Mouse (Mus musculus): ENCODE measurements around the gene Sik1.

Gene Sik1

DNA sequence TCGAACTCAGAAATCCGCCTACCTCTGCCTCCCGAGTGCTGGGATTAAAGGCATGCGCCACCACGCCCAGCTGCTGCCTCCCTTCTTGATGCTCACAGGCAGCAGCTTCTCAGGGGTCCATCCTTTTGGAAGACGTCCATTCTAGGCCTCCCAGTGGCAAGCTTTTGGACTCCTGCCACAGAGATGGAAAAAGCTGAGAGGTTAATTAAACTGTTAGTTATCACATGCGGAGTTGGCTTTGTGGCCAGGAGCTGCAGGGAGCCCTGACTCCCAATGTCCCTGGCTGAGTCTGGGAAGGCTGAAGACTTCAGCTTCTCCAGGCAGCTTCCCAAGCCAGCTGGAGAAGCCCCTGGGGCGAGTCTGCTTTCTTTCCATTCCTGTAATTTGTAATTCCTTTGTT lies 49.6 kb downstream of the Sik1 start:
- DNase-seq = no peak

DNA sequence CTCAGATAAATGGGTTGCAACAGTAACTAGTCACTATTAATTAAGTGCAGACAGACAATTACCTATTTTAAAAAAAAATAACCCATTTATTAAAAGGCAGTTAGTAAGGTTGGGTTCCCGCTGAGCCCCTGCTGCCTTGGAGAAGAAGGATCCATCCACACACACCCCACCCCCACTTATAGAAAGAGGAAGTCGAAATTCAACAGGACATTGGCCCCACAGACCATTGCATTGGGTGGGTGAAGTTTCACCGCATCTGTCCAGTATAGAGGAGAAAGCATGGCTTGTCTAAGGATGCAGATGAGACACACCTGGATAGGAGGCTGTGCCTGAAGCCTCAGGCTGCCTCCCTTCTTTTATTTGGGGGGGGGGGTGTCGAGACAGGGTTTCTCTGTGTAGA lies 50.0 kb downstream of the Sik1 start:
- no peak for DNase-seq

GRCm38 (mm10) chr17:31802272-31803017 lies 53.2 kb downstream of the Sik1 start:
- no peak for DNase-seq

- no peak for DNase-seq
Observed at GRCm38 (mm10) chr17:31800852-31801363, 54.7 kb downstream of the Sik1 start.

- DNase-seq = no peak
Observed at GRCm38 (mm10) chr17:31795893-31796292, 59.7 kb downstream of the Sik1 start.

Data from cerebellum, adult 18-20 months (tissue).